Mouse (Mus musculus) frontal cortex, postnatal 25 days (tissue): ENCODE results near the gene 1110008L16Rik.
"Not testable (repeated sequence)": the region's sequence is repeated elsewhere in the genome, so short reads cannot be mapped to it uniquely, and the experiment has no call there.

Experiments used
- DNase-seq, 2 experiments: peaks; one replicate each; pipeline ENCODE4 v3.0.0; 2022; ENCODE audit warnings: low spot score in 2 of 2

Gene 1110008L16Rik

DNA sequence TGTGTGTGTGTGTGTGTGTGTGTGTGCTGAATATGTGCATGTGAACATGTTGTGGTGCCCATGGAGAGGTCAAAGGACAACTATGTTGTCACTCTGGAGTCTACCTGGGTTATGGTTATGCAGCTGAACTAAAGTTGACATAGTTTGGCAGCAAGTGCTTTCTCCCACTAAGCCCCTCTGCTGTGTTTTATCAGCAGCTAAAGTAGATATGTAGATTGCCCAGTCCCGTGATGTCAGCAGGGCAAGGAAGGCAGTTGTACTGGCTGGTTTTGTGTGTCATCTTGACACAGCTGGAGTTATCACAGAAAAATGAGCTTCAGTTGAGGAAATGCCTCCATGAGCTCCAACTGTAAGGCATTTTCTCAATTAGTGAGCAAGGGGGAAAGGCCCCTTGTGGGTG is 43.7 kb downstream of the 1110008L16Rik start:
- not testable (repeated sequence) for DNase-seq

DNA sequence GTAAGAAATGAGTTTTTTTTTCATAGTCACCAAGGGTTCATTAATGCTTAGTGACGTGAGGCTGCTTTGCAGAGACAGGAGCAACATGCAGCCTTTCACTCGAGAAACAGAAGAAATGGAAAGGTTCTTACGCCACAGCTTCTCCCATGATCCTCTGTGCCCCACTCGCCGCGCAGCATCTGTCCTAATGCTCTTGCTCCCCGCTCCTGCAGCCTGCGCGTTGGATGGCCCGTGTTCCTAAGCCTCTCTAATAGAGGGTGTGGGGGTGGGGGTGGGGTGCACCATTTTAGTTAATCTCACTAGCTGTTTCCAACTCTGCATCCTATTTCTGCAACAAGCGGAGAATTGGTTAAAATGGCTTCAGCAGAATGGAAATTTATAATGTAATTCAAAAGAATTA is 44.6 kb downstream of the 1110008L16Rik start:
- no peak for DNase-seq

DNA sequence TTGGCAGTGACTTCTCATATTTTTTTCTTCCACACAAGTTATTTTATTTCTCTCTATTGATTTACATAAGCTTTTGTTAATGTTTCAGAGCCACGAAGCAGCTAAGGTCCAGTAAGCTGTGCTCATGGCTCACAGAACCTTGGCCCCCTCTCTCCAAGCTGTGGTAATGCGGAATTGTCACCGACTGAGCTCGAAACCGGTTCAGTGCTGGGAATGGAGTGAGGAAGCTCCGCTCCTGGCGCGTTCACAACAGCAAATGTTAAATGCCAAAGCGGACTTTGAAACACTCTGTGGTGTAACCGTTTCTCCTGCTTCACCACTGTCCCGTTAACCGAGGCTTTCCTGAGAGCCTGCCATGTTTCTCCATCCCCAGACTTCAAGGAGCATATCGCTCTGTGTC is 45.2 kb downstream of the 1110008L16Rik start:
- no peak for DNase-seq

DNA sequence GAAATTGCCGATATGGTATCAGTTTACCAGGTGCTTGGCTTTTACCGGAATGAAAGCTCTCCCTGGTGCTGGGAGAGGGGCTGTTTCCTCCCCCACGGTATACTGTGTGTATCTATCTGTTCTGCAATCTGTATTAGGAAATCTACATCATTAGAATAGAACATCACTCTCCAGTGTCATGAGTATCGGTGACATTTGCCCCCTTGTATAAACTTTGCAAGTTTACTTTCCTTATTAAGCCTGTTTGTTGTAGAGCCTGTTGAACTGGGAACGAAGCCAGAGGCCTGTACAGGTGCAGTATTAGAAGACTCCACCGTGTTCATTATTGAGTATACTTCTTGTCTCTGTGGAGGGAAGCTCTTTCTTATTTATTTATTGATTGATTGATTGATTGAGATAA is 54.0 kb downstream of the 1110008L16Rik start:
- no peak for DNase-seq

DNA sequence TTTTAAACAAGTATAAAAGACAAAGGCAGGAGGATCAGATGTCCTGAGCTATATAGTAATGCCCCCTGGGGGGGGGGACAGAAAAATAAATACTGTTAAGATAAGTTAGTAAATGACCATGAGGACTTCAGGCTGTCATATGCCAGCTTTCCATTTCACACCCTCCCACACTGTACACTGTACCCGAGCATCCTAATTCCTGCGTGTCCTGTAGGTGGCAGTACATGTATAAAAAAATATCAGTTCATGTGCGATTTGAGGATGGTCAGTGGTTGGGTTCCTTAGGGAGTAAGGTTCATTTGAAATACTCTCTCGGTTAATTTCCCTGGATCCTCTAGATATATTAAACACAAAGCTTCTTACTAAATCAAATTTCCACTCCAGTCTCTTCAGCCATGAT is 55.5 kb downstream of the 1110008L16Rik start:
- DNase-seq, result peak in 1 of 2 experiments; percentile 12

DNA sequence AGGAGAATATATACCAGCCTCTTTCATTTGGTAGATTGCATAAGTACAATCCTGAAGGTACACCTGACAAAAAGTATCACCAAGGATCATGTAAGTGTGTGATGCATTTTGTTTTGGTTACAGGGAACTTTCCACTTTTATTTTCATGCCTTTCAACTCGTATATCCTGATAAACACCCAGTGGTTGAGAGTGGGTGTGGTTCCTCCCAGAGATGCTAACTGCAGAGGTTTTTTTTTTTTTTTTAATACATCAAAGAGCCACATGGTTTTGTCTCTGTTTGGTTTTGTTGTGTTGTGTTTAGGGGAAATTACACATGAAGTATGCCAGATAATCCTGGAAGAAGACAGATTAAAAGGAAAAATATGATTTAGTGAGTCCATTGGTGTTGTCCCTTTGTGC is 57.9 kb downstream of the 1110008L16Rik start:
- no peak for DNase-seq

DNA sequence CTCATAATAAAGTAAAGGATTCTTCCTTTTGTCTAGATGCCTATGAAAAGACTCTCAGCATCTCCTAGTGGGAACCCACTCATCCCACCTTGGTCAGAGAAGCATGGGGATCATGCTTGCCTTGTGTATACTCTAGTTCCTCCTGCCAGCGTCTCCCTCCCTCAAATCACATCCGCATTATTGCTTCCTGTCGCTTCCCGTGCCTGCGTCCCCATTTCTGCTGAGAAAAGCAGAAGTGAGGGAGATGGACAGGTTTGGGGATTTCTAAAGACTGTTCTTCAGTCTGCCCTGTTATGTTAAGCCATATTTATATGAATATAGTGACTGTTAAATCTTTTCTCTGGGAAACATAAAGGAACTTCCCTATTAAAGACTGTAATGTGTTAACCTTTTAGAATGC is 61.6 kb downstream of the 1110008L16Rik start:
- no peak for DNase-seq

DNA sequence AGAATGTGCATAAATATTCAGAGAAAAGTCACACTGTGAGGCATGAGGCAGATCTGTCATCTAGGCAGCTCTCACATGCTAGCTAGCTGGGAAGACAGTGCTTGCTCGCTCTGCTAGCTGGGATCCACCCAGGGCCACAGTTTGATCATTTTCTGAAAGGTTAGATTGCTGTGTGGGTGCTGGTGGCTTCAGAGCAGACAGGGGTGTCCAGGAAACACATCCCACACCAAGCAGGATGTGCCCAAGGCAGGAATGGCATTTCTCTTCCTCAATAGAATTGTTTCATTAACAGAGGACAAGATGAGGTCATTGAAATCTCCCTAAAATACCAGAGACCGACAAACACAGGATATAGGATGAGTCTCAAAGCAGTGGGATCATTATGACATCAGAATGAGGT is 65.7 kb downstream of the 1110008L16Rik start:
- no peak for DNase-seq

DNA sequence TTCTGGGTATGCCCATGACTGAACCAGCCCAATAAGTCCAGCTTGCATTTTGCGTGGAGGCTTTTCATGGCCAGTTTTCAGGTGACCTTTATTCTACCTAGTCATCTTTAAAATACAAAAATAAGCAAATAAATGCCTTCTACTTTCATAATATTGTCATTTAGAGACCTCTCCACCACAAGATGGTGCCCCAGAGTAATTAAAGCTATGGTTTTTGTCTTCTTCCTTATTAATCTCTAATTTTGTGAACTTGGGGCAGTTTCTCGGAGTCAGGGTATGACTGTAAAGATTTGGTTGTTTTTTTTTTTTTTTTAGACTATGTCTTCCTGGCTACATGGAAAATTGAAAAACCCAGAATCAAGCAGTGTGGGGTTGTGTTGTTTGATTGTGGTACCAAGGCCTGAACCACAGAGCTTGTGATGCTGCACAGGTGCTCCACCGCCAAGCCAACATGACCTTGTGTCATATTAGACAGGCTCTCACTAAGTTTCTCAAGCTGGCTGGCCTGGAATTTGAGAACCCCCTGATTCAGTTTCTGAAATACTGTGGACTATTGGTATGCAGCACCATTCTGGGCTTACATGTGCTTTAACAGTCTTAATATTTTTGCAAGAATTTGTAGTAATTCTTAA is 73.2 kb downstream of the 1110008L16Rik start:
- no peak for DNase-seq

DNA sequence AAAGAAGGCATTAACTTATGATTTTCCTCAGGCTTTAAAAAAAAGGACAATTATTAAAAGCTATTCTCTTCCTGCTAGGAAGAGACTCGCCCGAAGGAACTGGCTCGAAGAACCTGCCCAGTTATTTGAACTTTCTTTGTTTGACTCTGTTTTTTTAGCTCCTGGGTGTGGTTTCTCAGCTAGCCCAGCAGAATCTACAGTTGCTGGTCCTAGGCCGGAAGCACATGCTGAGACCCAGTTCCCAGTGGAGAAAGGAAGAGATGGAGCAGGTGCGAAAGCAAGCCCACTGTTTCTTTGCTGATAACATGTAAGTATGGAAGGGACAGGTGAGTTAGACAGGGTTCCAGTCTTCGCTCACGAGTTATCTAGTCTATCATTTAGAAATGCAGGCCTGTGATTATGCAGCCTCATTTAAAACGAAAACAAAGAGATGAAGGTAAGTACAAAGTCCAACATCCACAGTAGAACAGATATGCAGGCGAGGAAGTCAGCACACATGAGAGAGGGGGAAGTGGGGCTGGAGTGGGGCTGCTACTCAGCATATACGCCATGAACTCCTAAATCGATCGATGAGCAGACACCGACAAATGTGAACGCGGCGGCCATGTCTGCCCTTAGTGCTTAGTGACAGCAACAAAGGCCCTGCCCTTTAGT is 77.7 kb downstream of the 1110008L16Rik start:
- no peak for DNase-seq

DNA sequence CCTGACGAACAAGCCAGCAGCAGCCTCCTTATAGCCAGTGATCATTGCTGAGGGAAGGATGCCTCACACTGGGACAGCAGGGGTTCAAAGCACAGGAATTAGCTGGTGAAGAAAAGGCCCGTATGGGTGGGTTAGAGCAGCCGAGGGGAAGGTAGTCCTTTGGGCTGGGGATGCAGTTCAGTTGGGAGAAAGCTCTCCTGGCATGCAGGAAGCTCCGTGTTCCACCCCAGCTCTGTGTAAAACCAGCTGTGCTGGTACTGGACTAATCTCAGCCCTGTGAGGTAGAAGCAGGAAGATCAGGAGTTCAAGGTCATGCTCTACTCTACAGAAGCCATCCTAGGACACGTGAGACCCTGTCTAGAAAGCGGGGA is 78.2 kb downstream of the 1110008L16Rik start:
- DNase-seq, result no peak

DNA sequence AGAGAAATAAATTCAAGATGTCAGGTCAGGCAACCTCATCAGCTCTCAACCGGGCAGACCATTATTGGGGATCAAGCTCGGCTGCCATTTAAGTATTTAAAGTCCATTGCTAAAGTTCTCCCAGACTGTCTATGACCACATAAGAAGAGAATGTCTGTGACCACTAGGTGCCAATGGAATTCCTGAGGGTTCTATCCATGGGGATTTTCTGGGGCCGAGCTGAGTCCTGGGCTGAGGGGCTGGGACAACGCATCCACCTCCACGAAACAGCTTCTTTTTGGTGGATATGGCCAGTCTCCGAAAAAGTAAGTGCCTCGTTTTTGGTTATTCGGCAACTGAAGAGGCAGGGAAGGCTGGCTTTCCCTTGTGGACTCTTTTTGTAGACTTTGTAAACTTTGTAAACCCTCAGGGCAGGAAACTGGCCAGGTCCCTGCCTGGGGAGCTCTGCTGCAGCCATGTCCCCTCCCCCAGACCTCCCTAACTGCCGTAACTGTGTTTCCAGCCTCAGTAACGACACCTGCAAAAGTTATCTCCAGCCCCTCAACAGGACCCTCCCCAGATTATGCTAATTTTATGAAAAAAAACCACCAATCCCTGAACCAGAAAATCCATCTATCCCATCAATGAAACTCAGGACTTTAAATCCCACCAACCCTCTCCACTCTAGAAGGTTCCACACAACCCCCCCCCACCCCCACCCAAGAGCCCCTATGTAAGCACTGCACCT is 84.8 kb downstream of the 1110008L16Rik start, which contains the start of gene Psma6:
Gene Psma6 (plus strand): TSS at position 200 of the 727 bp plus-strand sequence.
- DNase-seq, result no peak

DNA sequence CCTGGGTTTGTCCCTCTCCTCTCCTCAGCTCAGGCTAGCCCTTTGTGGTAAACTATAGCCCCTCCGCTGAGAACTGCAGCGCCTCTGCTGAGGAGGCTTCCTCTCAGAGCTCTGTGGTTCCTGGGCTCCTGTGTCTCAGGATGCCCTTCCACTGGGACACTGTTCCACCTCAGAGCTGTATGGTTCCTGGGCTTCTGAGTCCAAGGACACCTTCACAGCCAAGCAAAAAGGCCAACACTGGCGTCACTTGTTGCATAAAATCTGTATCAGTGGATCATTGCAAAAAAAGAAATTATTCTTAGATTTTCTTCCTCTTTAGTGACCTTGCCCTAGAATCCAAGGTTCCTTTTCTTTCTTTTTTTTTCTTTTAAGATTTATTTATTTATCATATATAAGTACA is 85.4 kb downstream of the 1110008L16Rik start:
- DNase-seq, result no peak

DNA sequence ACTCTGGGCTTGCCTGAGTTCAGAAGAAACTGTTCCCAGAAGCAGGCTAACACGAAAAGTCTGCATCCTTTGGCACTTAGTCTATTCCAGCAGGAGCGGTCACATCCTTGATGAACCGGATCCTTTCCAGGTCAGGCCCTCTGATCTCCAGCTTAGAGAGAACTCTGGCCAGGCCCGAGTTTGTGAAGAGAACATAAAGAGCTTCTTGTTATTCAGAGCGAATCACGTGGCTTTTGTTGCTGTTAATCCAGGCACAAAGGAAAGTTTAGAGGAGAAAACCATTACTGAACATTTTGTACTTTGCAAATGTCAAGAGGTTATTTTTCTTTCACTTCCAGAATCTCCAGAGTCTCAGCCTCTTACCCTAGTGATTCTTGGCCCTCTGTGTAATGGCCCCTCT is 86.6 kb downstream of the 1110008L16Rik start:
- no peak for DNase-seq

DNA sequence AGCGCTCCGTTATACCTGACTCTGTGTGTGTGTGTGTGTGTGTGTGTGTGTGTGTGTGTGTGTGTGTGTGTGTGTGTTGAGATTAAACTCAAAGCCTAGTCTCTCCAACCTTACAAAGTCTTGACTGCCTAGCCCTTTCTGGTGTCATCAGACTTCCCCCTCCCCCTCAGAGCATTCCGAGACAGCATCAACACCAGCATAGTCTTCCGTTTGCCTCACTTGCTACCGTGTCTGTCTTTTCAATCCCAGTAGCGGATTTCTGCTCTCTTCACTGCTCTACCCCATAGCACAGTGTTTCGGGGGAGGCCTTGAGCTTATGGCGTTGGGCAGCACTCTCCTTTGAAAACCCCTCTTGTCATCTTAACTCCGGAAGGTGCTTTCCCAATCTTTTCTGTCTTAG is 87.1 kb downstream of the 1110008L16Rik start:
- no peak for DNase-seq

DNA sequence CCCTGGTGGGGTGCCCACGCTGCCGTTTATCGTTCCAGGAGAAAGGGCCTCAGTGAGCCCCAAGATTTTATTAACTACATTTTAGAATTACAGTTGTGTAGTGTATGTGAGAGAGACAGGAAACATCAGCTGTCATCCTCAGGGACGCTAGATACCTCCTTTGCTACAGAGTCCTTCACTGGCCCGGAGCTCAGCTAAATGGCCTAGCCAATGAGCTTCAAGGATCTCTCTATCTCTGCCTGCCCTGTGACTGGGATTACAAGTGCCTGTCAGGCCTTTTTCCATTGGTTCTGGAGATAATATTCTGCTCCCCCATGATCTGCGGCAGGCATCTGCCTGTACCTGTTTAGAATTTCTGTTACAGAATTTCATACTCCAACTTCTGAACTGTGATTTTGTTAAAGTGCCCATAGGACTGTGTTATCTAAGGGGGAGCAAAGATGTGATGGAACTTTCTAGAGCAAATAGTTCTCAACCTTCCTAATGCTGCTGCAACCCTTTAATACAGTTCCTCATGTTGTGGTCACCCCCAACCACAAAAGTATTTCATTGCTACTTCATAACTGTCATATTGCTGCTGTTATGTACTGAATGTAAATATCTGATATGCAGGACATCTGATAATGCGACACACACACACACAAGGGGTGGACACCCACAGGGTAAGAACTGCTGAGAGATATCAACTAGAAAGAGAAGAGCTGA is 87.9 kb downstream of the 1110008L16Rik start:
- DNase-seq, result no peak

DNA sequence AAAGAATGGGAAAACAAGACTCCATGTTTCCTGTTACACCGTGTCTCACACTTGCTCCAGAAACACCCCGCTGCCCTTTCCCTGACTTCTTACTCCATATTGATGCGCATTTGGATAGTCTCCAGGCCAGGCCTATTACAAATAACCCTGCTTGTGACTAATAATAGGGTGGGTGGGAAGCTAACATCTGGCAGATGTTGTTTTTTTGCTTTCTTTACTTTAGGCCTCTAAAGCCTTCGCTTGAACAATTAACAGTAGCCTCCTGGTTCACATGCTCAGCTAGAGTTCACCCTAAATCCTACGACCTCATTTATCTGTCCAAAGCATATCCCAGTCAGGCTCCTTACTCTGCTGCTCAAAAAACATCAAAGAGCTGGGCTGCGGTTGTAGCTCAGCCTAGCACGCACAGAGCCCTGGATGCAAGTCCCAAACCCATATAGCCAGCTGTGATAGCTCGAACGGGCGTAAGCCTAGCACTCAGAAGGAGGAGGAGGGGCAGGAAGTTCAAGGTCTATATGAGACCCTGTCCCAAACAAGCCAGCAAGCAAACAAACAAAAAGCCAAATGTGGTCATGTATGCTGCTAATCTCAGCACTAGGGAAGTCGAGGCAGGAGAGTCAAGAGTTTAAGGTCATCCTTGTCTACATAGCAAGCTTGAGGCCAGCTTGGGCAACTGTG is 88.5 kb downstream of the 1110008L16Rik start:
- no peak for DNase-seq

DNA sequence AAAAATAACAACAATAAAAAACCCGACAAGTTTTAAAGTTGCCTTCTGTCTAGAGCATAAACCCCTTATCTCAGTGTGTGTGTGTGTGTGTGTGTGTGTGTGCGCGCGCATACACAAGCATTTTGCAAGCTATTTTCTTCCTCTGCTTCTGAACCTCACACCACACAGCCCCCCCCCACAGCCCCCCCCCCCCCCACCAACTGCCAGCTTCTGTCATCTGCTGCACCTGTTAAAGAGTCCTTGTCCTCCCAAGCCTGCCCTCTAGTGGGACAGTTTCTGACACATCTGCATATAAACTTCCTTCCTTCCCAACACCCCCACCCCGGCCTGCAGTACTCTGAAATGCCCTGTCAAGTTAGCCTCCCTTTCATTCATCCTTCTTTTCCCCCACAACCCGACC is 89.1 kb downstream of the 1110008L16Rik start:
- no peak for DNase-seq

DNA sequence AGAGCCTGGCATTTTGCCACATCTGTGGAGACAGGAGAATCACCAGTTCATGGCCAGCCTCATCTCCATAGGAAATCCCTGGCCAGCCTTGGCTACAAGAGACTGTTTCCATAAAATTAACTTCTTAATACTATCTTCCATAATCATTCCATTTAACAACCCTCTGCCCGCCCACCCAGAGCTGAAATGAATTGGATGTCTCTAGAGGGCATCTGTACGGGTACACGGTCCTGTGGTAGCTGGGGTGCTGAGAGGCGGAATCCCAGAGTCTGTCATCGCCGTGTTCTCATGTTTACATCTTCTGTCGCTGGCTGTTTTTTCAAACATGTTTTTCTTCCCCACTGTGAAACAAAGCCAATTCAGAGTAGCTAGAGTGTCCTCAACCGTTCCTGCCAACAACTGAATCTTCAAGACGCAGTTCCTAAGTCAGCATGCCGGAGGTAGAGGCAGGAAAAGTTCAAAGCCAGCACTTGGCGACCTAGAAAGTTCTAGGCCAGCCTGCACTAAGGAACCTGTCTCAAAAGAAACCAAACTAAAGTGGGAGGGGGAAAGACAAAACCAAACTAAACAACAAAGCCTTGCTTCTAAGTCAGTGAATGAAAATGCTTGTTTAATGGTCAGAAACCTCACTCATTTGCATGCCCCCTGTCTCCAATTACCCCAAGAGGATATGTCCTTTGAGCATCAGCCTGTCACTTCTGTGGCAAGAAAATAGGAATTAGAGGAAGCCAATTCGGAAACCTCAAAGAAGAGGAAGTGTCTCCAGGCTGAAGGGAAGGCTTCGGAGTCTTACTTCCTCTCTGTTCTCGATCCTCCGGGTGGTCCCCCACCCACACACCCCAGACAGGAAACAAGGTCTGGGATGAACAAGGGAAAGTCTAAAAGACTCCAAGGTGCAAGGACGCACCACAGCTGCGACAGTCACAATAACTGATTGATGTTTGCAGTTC is 90.0 kb downstream of the 1110008L16Rik start:
- no peak for DNase-seq

DNA sequence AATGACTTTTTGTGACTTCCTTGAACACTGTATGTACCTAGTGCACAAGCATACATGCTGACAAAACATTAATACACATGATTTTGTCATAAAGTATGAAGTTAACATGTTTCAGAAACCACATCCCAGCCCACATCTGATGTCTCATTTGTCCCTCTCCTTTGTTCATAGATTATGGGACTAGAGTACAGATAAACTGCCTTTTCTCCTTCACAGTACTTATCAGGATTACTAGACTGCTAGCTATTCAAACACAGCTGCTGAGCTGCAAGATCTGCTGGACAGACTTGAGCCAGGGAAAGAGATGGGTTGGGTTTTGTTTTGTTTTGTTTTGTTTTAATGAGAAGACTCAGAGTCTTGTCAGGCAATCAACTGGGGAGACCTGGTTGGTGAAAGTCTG is 92.7 kb downstream of the 1110008L16Rik start:
- no peak for DNase-seq
